Mouse (Mus musculus) hindbrain, embryonic 12.5 days (tissue): ENCODE data around the gene Rpl10. TPM values are rescaled to one million over a fixed set of nuclear protein-coding genes. Genes with fewer than 3 reads are reported as not detected.

ENCODE experiments used
- microRNA-seq: library from miRNA; unstranded; fragments of <30 nt; microRNA quantifications from one replicate; pipeline ENCODE4, GENCODE M21; 2017
- polyA plus RNA-seq: library from polyadenylated mRNA; unstranded; fragments of >200 nt; fragmentation: Nextera tagmentation; extraction: Ambion mirVana; gene quantifications from 2 replicates; pipeline ENCODE4 v1.2.1, GENCODE M21; 2016

Rpl10 gene
- polyA plus RNA-seq, 1 experiment from 2014 or later, result 550 TPM

Small RNA genes lying within 50 kb of the gene (microRNA-seq; reads per million reads assigned to microRNA genes)
- gene Mir7091 (not detected), gene Mir7092 (not detected)

Other genes starting within 250 kb of the Rpl10 start
- gene Irak1, start 246.9 kb upstream of the Rpl10 start, polyA plus RNA-seq, result 53.9 and 58.2 TPM in 2 replicates
- not detected in 2 replicates for gene Opn1mw, start 143.3 kb upstream of the Rpl10 start, polyA plus RNA-seq
- 14.9 and 16.7 TPM in 2 replicates for gene Mecp2, start 135.4 kb upstream of the Rpl10 start, polyA plus RNA-seq
- gene Tex28, start 103.0 kb upstream of the Rpl10 start, polyA plus RNA-seq, result not detected in 2 replicates
- 0.10 and 0.18 TPM in 2 replicates for gene Tktl1, start 93.6 kb upstream of the Rpl10 start, polyA plus RNA-seq
- gene Flna, start 21.0 kb upstream of the Rpl10 start, polyA plus RNA-seq, result 253 and 262 TPM in 2 replicates
- gene Emd, start 16.1 kb upstream of the Rpl10 start, polyA plus RNA-seq, result 17.0 and 18.2 TPM in 2 replicates
- 80.2 and 85.6 TPM in 2 replicates for gene Taz, start 11.1 kb downstream of the Rpl10 start, polyA plus RNA-seq
- gene Dnase1l1, start 11.5 kb downstream of the Rpl10 start, polyA plus RNA-seq, result 6.3 and 6.5 TPM in 2 replicates
- gene Atp6ap1, start 26.3 kb downstream of the Rpl10 start, polyA plus RNA-seq, result 140 and 143 TPM in 2 replicates
- gene Gdi1, start 34.2 kb downstream of the Rpl10 start, polyA plus RNA-seq, result 697 and 732 TPM in 2 replicates
- gene Fam50a, start 42.2 kb downstream of the Rpl10 start, polyA plus RNA-seq, result 62.3 and 65.8 TPM in 2 replicates
- gene Plxna3, start 58.3 kb downstream of the Rpl10 start, polyA plus RNA-seq, result 48.6 and 51.8 TPM in 2 replicates
- 90.1 and 94.4 TPM in 2 replicates for gene Lage3, start 82.8 kb downstream of the Rpl10 start, polyA plus RNA-seq
- gene Ubl4a, start 102.4 kb downstream of the Rpl10 start, polyA plus RNA-seq, result 56.7 and 63.1 TPM in 2 replicates
- 10.1 and 10.5 TPM in 2 replicates for gene Slc10a3, start 102.5 kb downstream of the Rpl10 start, polyA plus RNA-seq
- 32.1 and 33.7 TPM in 2 replicates for gene Fam3a, start 122.5 kb downstream of the Rpl10 start, polyA plus RNA-seq
- gene Ikbkg, start 122.5 kb downstream of the Rpl10 start, polyA plus RNA-seq, result 24.2 and 27.7 TPM in 2 replicates
- gene G6pdx, start 158.4 kb downstream of the Rpl10 start, polyA plus RNA-seq, result 48.8 and 52.9 TPM in 2 replicates
- not detected in 2 replicates for gene Gm6880, start 210.6 kb downstream of the Rpl10 start, polyA plus RNA-seq